Mouse (Mus musculus): ENCODE data around the gene CK137956.

CK137956 gene

GRCm38 (mm10) chr4:127970901-127971868, at the start of gene CK137956:
CK137956 (minus strand) TSS chr4:127970951.
- no peak for DNase-seq (ENCODE audit: low spot score in 2 of 2)

GRCm38 (mm10) chr4:128019465-128019864, 48.7 kb upstream of the CK137956 start:
- no peak for DNase-seq (ENCODE audit: low spot score in 2 of 2)

GRCm38 (mm10) chr4:128004797-128005452, 34.2 kb upstream of the CK137956 start:
- no peak for DNase-seq (ENCODE audit: low spot score in 2 of 2)

- DNase-seq (ENCODE audit: low spot score in 2 of 2): no peak
Observed at GRCm38 (mm10) chr4:128002638-128003101, 31.9 kb upstream of the CK137956 start.

GRCm38 (mm10) chr4:127999281-127999680, 28.5 kb upstream of the CK137956 start:
- DNase-seq (ENCODE audit: low spot score in 2 of 2): no peak

GRCm38 (mm10) chr4:127989347-127989995, 18.7 kb upstream of the CK137956 start:
- peak in 1 of 2 experiments; percentile 69 for DNase-seq (ENCODE audit: low spot score in 2 of 2)

- DNase-seq (ENCODE audit: low spot score in 2 of 2): no peak
Observed at GRCm38 (mm10) chr4:127988526-127989180, 17.9 kb upstream of the CK137956 start.

GRCm38 (mm10) chr4:127987784-127988455, 17.2 kb upstream of the CK137956 start, which contains the start of gene Csmd2:
Csmd2 (plus strand) TSS chr4:127987857.
- peak in 1 of 2 experiments; percentile 47 for DNase-seq (ENCODE audit: low spot score in 2 of 2)

GRCm38 (mm10) chr4:127987270-127987669, 16.5 kb upstream of the CK137956 start:
- DNase-seq (ENCODE audit: low spot score in 2 of 2): no peak

GRCm38 (mm10) chr4:127986491-127987075, 15.8 kb upstream of the CK137956 start:
- peak in 1 of 2 experiments; percentile 28 for DNase-seq (ENCODE audit: low spot score in 2 of 2)

- peak; percentile 54 to 71 for DNase-seq (ENCODE audit: low spot score in 2 of 2)
Observed at GRCm38 (mm10) chr4:127985874-127986273, 15.1 kb upstream of the CK137956 start.

GRCm38 (mm10) chr4:127984426-127984825, 13.7 kb upstream of the CK137956 start:
- DNase-seq (ENCODE audit: low spot score in 2 of 2): no peak

- no peak for DNase-seq (ENCODE audit: low spot score in 2 of 2)
Observed at GRCm38 (mm10) chr4:127981125-127981524, 10.4 kb upstream of the CK137956 start.

GRCm38 (mm10) chr4:127972976-127973375, 2.2 kb upstream of the CK137956 start:
- no peak for DNase-seq (ENCODE audit: low spot score in 2 of 2)

- DNase-seq (ENCODE audit: low spot score in 2 of 2): no peak
Observed at GRCm38 (mm10) chr4:127970018-127970421, 731 bp downstream of the CK137956 start.

GRCm38 (mm10) chr4:127969101-127969500, 1.6 kb downstream of the CK137956 start:
- DNase-seq (ENCODE audit: low spot score in 2 of 2): no peak

- DNase-seq (ENCODE audit: low spot score in 2 of 2): no peak
Observed at GRCm38 (mm10) chr4:127953006-127953710, 17.6 kb downstream of the CK137956 start.

- DNase-seq (ENCODE audit: low spot score in 2 of 2): no peak
Observed at GRCm38 (mm10) chr4:127947696-127948095, 23.1 kb downstream of the CK137956 start.

- no peak for DNase-seq (ENCODE audit: low spot score in 2 of 2)
Observed at GRCm38 (mm10) chr4:127937474-127937873, 33.3 kb downstream of the CK137956 start.

GRCm38 (mm10) chr4:127935369-127935768, 35.4 kb downstream of the CK137956 start:
- peak in 1 of 2 experiments; percentile 10 for DNase-seq (ENCODE audit: low spot score in 2 of 2)

Measured in frontal cortex, postnatal 14 days (tissue).